Mouse (Mus musculus) liver, embryonic 11.5 days (tissue): Measurements from ENCODE around the gene Gpatch1. TPM values are rescaled to one million over a fixed set of nuclear protein-coding genes. Genes with fewer than 3 reads are reported as not detected.

ENCODE experiments used
- ATAC-seq: fragments of 200-750 bp; cut with Nextera tagmentation; replicated peaks from 2 replicates; pipeline ENCODE4 v1.8.0; 2017; ENCODE audit warnings: moderate number of reproducible peaks, mild to moderate bottlenecking, moderate TSS enrichment, moderate library complexity; ENCODE audit not compliant: low FRiP score
- DNase-seq: peaks from one replicate; pipeline ENCODE4 v3.0.0-alpha.2; 2017; ENCODE audit warnings: low spot score
- H3K27ac ChIP-seq: fragments of 300-500 bp; sonication (generic); 2 replicates; pipeline ENCODE4 v1.5.1; 2014; ENCODE audit warnings: mild to moderate bottlenecking, low read depth, low read length, control low read depth
- H3K27me3 ChIP-seq: fragments of 300-500 bp; sonication (generic); replicated peaks from 2 replicates; pipeline ENCODE4 v1.6.1; 2014; ENCODE audit warnings: low read length, mixed read lengths; ENCODE audit not compliant: control insufficient read depth, insufficient read depth
- H3K36me3 ChIP-seq: fragments of 300-500 bp; sonication (generic); 2 replicates; pipeline ENCODE4 v1.6.1; 2014; ENCODE audit warnings: mild to moderate bottlenecking, low read length, moderate library complexity, mixed read lengths; ENCODE audit not compliant: control insufficient read depth, insufficient read depth
- H3K4me1 ChIP-seq: fragments of 300-500 bp; sonication (generic); replicated peaks from 2 replicates; pipeline ENCODE4 v1.6.1; 2014; ENCODE audit warnings: low read length, mixed read lengths; ENCODE audit not compliant: control insufficient read depth, insufficient read depth
- H3K4me2 ChIP-seq: fragments of 300-500 bp; sonication (generic); 2 replicates; pipeline ENCODE4 v1.6.1; 2014; ENCODE audit warnings: mild to moderate bottlenecking, control low read depth, moderate library complexity
- H3K4me3 ChIP-seq: fragments of 300-500 bp; sonication (generic); 2 replicates; pipeline ENCODE4 v1.5.1; 2014; ENCODE audit warnings: low read depth, low read length, control low read depth
- H3K9ac ChIP-seq: fragments of 300-500 bp; sonication (generic); 2 replicates; pipeline ENCODE4 v1.6.1; 2014; ENCODE audit warnings: low read depth, low read length, control low read depth
- H3K9me3 ChIP-seq: fragments of 300-500 bp; sonication (generic); 2 replicates; pipeline ENCODE4 v1.6.1; 2016; ENCODE audit warnings: low read length, inconsistent platforms, mixed read lengths; ENCODE audit not compliant: control insufficient read depth
- WGBS: fragments of 180-500 bp; shearing (Covaris S2); extraction: QIAGEN DNeasy Blood & Tissue Kit; methylation state at CpG from one replicate; pipeline ENCODE4 v1.1.7; 2014; 5-methylcytosine and 5-hydroxymethylcytosine counted together
- polyA plus RNA-seq: library from polyadenylated mRNA; unstranded; fragments of >200 nt; fragmentation: Nextera tagmentation; extraction: Ambion mirVana; gene quantifications from 2 replicates; pipeline ENCODE4 v1.2.1, GENCODE M21; 2014

Gene Gpatch1
- polyA plus RNA-seq = 15.3 and 16.1 TPM in 2 replicates

DNA sequence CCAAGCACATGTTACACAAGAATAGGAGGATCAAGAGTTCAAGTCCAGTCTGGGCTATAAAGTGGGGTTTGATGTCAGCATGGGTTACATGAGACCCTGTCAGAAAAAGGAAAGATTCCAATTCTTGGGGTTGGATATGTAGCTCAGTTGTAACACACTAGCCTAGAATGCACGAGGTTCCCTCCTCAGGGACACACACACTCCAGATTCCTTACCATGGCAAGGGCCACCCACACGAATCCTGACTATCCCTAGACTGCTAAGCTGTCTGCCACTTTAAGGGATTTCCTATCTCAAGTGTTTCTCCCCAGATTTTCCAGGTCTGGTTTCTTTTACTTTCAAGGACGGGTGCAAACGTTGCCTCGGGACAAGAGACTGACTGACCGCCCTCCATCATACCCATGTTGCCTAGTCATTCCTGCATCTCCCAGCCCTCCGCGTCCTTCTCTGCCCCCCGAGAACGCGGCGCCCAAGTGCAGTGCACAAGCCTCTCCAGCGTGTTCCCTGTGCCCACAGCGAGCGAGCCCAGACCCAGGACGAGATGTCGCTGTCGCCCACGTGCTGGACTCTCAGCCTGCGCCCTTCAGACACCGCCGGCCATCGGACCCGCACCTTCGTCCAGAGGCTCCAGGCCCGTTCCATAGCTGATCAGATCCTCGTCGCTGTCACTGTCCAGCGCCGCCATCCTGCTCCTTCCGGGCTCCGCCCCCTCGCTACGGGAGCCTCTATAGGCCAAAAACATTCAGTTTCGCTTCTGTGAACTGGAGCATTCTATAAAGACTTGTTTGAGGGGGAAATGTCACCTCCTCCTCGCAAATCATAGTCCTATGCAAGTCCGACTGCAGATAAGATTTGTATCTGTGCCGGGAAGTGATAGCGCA, at the start of gene Gpatch1:
Gene Gpatch1, minus strand, starts transcription at position 712 of the 881 bp plus-strand sequence.
- peak; percentile 89 for DNase-seq
- Histone ChIP-seq H3K36me3 (no peaks in the 10 kb centered on the region), H3K4me1 (peaks cover 8% of the 10 kb centered on the region), H3K27me3 (no peaks in the 10 kb centered on the region), H3K4me2 (peak within 1 kb of the TSS; percentile 93), H3K4me3 (peak within 1 kb of the TSS; percentile 93), H3K9ac (peak within 1 kb of the TSS; percentile 80), H3K9me3 (no peaks in the 10 kb centered on the region), H3K27ac (peak within 1 kb of the TSS; percentile 32; the same call in 1 of the 2 replicates)
- peak; percentile 85 for ATAC-seq
- 1% methylated on average over 39 of the region's 39 CpGs for WGBS

DNA sequence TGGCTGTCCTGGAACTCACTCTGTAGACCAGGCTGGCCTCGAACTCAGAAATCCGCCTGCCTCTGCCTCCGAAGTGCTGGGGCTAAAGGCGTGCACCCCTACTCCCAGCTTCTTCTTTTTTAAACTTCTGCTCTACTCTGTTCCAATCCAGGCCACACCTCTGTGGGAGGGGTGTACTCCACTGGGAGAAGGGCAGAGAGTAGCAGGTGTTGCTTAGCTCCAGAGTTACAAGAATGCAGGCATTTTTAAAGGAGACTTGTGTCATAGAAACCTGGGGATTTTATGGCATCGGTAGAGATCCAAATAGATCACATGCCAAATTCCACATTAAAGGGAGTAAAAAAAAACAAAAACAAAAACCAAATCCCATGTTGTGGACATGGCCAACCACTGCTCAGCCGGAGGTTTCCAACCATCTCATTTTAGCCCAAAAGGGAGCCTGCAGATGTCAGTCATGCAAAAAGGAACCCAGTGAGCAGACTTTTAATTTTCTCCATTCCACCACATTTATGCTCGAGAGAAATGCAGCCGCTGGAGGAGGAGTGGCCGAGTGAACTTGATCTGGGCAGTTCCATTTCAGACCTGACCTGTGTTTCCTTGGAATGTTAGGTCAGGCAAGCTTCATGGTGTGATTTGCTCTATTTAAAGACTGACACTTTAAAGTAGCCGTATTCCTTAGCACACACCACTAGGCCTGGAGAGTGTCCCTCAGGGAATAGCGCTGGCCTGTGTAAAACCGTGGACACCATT, 47.1 kb upstream of the Gpatch1 start:
- H3K4me3 ChIP-seq = no peak overlapping the region
- no peaks in the 10 kb centered on the region for H3K9me3 ChIP-seq
- peaks cover 4% of the 10 kb centered on the region; the same call in 1 of the 2 replicates for H3K4me1 ChIP-seq
- no peaks in the 10 kb centered on the region for H3K27me3 ChIP-seq
- H3K36me3 ChIP-seq = no peaks in the 10 kb centered on the region
- no peak overlapping the region for H3K27ac ChIP-seq
- WGBS = 77% methylated on average over 12 of the region's 12 CpGs
- H3K9ac ChIP-seq = no peak overlapping the region
- ATAC-seq = no peak
- no peak for DNase-seq
- H3K4me2 ChIP-seq = no peak overlapping the region

DNA sequence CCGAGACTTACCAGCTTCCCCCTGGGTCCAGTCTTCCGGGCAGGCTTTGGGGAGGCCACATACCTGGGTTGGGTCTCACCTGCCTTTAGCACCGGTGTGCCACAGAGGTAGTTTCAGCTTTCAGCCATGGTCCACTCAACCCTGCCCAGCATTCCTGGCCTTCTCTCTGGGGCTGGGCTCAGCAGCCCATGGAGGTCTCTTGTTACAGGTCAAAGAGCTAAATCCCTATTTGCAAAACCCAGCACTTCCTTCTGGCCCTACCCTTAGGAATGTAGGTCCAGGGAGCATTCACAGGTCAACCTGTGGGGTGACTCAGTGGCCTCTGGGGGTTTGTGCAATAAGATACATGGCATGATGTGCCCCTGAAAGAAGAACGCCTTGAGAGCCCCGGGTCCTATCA, 44.6 kb upstream of the Gpatch1 start:
- no peak overlapping the region for H3K27ac ChIP-seq
- WGBS = 70% methylated on average over 5 of the region's 5 CpGs
- no peak overlapping the region for H3K4me2 ChIP-seq
- no peak for DNase-seq
- H3K4me1 ChIP-seq = peaks cover 4% of the 10 kb centered on the region; the same call in 1 of the 2 replicates
- no peaks in the 10 kb centered on the region for H3K9me3 ChIP-seq
- no peak overlapping the region for H3K9ac ChIP-seq
- ATAC-seq = peak; percentile 57
- H3K36me3 ChIP-seq = no peaks in the 10 kb centered on the region
- H3K4me3 ChIP-seq = no peak overlapping the region
- no peaks in the 10 kb centered on the region for H3K27me3 ChIP-seq

DNA sequence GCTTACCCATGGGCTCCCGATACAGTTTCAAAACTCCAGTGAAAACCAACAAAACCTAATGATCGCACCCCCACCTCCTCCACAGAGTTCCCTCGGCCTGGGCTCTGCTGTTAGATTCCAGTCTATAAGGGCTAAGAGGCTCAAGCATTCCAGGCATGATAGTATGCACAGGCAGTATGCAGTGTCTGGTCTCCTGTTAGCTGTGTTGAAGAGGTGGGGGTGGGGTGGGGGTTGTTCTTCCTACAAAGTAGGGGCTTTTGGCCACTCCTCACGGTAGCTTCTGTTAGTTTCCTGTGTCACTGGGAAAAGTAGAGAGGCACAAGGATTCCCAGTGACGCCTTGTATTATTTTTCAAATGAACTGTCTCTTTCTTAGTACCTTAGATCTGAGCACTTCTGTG, 44.0 kb upstream of the Gpatch1 start:
- Histone ChIP-seq H3K4me2 (no peak overlapping the region), H3K27me3 (no peaks in the 10 kb centered on the region), H3K9ac (no peak overlapping the region), H3K9me3 (no peaks in the 10 kb centered on the region), H3K4me3 (no peak overlapping the region), H3K4me1 (peaks cover 4% of the 10 kb centered on the region; the same call in 1 of the 2 replicates), H3K36me3 (no peaks in the 10 kb centered on the region), H3K27ac (no peak overlapping the region)
- DNase-seq (no peak), ATAC-seq (no peak)
- WGBS = 53% methylated on average over 5 of the region's 5 CpGs

DNA sequence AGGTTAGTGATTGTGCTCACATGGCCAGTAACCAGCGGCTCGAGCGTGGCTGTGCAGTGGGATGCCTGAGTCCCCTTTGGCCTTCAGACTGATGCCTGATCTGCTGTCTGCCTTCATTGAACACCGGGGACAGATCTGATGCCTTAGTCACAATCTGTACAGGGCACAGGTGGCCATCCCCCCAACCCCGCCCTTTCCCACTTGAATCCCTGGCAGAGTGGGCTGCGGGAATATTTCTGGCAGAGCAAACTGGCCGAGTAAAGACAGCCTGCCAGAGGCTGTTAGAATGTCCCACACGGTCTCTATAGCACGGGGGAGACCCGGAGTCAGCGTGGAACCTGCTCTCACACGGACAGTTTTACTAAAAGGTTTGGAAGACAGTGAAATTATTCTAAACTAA, 39.4 kb upstream of the Gpatch1 start:
- Histone ChIP-seq H3K27ac (no peak overlapping the region), H3K4me3 (no peak overlapping the region), H3K27me3 (no peaks in the 10 kb centered on the region), H3K9ac (no peak overlapping the region), H3K36me3 (no peaks in the 10 kb centered on the region), H3K4me1 (peaks cover 2% of the 10 kb centered on the region; the same call in 1 of the 2 replicates), H3K9me3 (no peaks in the 10 kb centered on the region), H3K4me2 (no peak overlapping the region)
- 83% methylated on average over 12 of the region's 12 CpGs for WGBS
- ATAC-seq (no peak), DNase-seq (no peak)

DNA sequence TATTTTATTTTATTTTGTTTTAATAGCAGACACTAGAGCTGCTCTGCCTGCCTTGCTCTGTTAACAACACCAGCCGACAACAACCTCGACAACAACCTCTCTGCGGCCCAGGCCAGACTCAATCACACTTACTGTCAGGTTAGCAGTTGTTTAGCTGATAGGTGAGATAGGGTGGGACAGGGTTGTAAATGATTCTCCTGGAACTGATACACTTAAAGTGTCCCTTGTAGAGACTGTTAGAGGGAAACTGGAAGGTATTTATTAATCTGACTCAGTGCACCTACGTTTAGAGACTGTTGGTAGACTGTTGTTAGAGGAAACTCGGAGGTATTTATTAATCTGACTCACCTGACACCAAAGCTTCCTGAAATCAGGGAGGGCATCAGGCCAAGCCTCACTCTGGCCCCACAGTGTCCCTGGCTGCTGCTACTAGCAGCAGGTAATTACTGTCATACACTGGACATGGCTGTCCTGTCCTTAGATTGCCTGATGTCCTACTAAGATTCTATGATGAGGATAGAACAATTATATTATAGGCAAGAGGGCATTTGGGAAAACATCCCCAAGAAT, 37.1 kb upstream of the Gpatch1 start:
- Histone ChIP-seq H3K4me2 (no peak overlapping the region), H3K9ac (no peak overlapping the region), H3K36me3 (no peaks in the 10 kb centered on the region), H3K4me1 (no peaks in the 10 kb centered on the region), H3K27me3 (no peaks in the 10 kb centered on the region), H3K27ac (no peak overlapping the region), H3K4me3 (no peak overlapping the region), H3K9me3 (no peaks in the 10 kb centered on the region)
- WGBS = 54% methylated on average over 5 of the region's 5 CpGs
- DNase-seq (no peak), ATAC-seq (no peak)

DNA sequence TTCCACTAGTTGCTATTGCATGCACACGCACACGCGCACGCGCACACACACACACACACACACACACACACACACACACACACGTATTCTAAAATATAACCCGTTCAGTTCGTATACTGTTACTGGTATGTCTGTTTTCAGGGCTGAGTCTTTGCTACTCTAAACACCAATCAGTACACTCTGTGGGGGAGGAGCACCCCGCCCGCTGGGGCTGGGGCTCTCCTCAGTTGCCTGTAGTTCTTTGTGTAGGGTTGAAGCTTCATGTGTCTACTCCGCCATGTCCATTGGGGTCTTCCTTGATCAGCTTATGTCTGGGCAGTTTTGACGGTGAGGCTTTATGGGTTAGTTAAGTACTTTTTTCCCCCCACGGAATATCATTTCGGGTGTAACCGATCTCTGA, 35.1 kb upstream of the Gpatch1 start:
- H3K36me3 ChIP-seq = no peaks in the 10 kb centered on the region
- no peaks in the 10 kb centered on the region for H3K4me1 ChIP-seq
- H3K9ac ChIP-seq = no peak overlapping the region
- no peak for DNase-seq
- H3K27ac ChIP-seq = no peak overlapping the region
- 93% methylated on average over 15 of the region's 15 CpGs for WGBS
- H3K4me2 ChIP-seq = no peak overlapping the region
- no peaks in the 10 kb centered on the region for H3K27me3 ChIP-seq
- no peaks in the 10 kb centered on the region for H3K9me3 ChIP-seq
- no peak for ATAC-seq
- H3K4me3 ChIP-seq = no peak overlapping the region

DNA sequence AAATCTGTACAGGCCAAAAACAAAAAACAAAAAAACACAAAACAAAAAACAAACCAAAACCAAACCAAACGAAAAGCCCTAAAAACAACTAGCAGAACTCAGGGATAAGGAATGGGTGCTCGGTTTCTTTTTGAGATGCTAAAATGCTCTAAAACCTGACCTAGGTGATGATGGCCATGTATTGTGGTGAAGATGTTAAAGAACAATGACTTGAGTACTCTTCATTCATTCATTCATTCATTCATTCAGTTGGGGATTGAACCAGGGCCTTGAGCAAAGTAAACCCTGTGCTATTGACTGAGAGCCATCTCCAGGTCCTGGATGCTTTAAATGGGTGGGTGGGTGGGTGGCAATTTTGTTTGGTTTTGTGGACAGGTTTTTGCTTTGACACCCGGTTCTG, 32.9 kb upstream of the Gpatch1 start:
- ATAC-seq (no peak), DNase-seq (no peak)
- H3K36me3 ChIP-seq = no peaks in the 10 kb centered on the region
- no peak overlapping the region for H3K27ac ChIP-seq
- WGBS = 86% methylated on average over 3 of the region's 3 CpGs
- no peak overlapping the region for H3K4me3 ChIP-seq
- H3K9me3 ChIP-seq = no peaks in the 10 kb centered on the region
- peaks cover 6% of the 10 kb centered on the region for H3K4me1 ChIP-seq
- no peak overlapping the region for H3K9ac ChIP-seq
- no peaks in the 10 kb centered on the region for H3K27me3 ChIP-seq
- no peak overlapping the region for H3K4me2 ChIP-seq
